Mouse (Mus musculus): Measurements from ENCODE around the gene Pawr. TPM values are rescaled to one million over a fixed set of nuclear protein-coding genes. Genes with fewer than 3 reads are reported as not detected.

Gene Pawr
- polyA plus RNA-seq (2015; fragmentation: Nextera tagmentation; extraction: Ambion mirVana), result 3.8 TPM in 2 replicates

- H3K27ac ChIP-seq (replicated peaks), result peak within 1 kb of the TSS; percentile 42
- peak within 1 kb of the TSS; percentile 63 for H3K9ac ChIP-seq
- peak within 1 kb of the TSS; percentile 72 for H3K4me3 ChIP-seq
- peaks cover 12% of the 10 kb centered on the region for H3K4me1 ChIP-seq (replicated peaks)
- peaks cover 18% of the 10 kb centered on the region for H3K27me3 ChIP-seq
- under 1% methylated on average over 57 of the region's 85 CpGs for WGBS
- H3K9me3 ChIP-seq, result no peaks in the 10 kb centered on the region
- peak; percentile 92 for ATAC-seq (ENCODE audit: low FRiP score, low read depth)
- H3K36me3 ChIP-seq, result no peaks in the 10 kb centered on the region
- H3K4me2 ChIP-seq, result peak within 1 kb of the TSS; percentile 98
Measured at GRCm38 (mm10) chr10:108331784-108332561, at the start of gene Pawr. Pawr (plus strand) TSS chr10:108332121.

- H3K27me3 ChIP-seq, result no peaks in the 10 kb centered on the region
- no peaks in the 10 kb centered on the region for H3K9me3 ChIP-seq
- H3K27ac ChIP-seq (replicated peaks), result no peak overlapping the region
- H3K4me2 ChIP-seq, result no peak overlapping the region
- H3K4me1 ChIP-seq (replicated peaks), result no peaks in the 10 kb centered on the region
- no peak for ATAC-seq (ENCODE audit: low FRiP score, low read depth)
- no peak overlapping the region for H3K4me3 ChIP-seq
- 95% methylated on average over 6 of the region's 6 CpGs for WGBS
- peaks cover 21% of the 10 kb centered on the region for H3K36me3 ChIP-seq
- no peak overlapping the region for H3K9ac ChIP-seq
Measured at GRCm38 (mm10) chr10:108282351-108282750, 49.6 kb upstream of the Pawr start.

- Histone ChIP-seq H3K27ac (replicated peaks) (no peak overlapping the region), H3K9ac (no peak overlapping the region), H3K4me1 (replicated peaks) (no peaks in the 10 kb centered on the region), H3K4me3 (no peak overlapping the region), H3K36me3 (peaks cover 14% of the 10 kb centered on the region), H3K27me3 (no peaks in the 10 kb centered on the region), H3K4me2 (no peak overlapping the region), H3K9me3 (no peaks in the 10 kb centered on the region)
- 81% methylated on average over 2 of the region's 2 CpGs for WGBS
- ATAC-seq (ENCODE audit: low FRiP score, low read depth), result no peak
Measured at GRCm38 (mm10) chr10:108283418-108283817, 48.5 kb upstream of the Pawr start.

- 71% methylated on average over 4 of the region's 4 CpGs for WGBS
- no peaks in the 10 kb centered on the region for H3K27me3 ChIP-seq
- no peaks in the 10 kb centered on the region for H3K9me3 ChIP-seq
- H3K4me2 ChIP-seq, result no peak overlapping the region
- ATAC-seq (ENCODE audit: low FRiP score, low read depth), result no peak
- no peaks in the 10 kb centered on the region for H3K4me1 ChIP-seq (replicated peaks)
- no peak overlapping the region for H3K27ac ChIP-seq (replicated peaks)
- H3K9ac ChIP-seq, result no peak overlapping the region
- H3K36me3 ChIP-seq, result peaks cover 14% of the 10 kb centered on the region
- H3K4me3 ChIP-seq, result no peak overlapping the region
Measured at GRCm38 (mm10) chr10:108283837-108284236, 48.1 kb upstream of the Pawr start.

- no peaks in the 10 kb centered on the region for H3K4me1 ChIP-seq (replicated peaks)
- no peak overlapping the region for H3K9ac ChIP-seq
- H3K36me3 ChIP-seq, result peaks cover 14% of the 10 kb centered on the region
- 61% methylated on average over 4 of the region's 4 CpGs for WGBS
- H3K27ac ChIP-seq (replicated peaks), result no peak overlapping the region
- H3K4me2 ChIP-seq, result no peak overlapping the region
- ATAC-seq (ENCODE audit: low FRiP score, low read depth), result no peak
- no peak overlapping the region for H3K4me3 ChIP-seq
- no peaks in the 10 kb centered on the region for H3K27me3 ChIP-seq
- H3K9me3 ChIP-seq, result no peaks in the 10 kb centered on the region
Measured at GRCm38 (mm10) chr10:108284445-108284844, 47.5 kb upstream of the Pawr start.

GRCm38 (mm10) chr10:108284977-108285376 is 46.9 kb upstream of the Pawr start:
- Histone ChIP-seq H3K9me3 (no peaks in the 10 kb centered on the region), H3K4me3 (no peak overlapping the region), H3K4me2 (no peak overlapping the region), H3K27ac (replicated peaks) (no peak overlapping the region), H3K27me3 (no peaks in the 10 kb centered on the region), H3K9ac (no peak overlapping the region), H3K36me3 (peaks cover 14% of the 10 kb centered on the region), H3K4me1 (replicated peaks) (no peaks in the 10 kb centered on the region)
- WGBS, result 88% methylated on average over 5 of the region's 5 CpGs
- no peak for ATAC-seq (ENCODE audit: low FRiP score, low read depth)

GRCm38 (mm10) chr10:108286658-108287437 is 45.1 kb upstream of the Pawr start:
- no peak for ATAC-seq (ENCODE audit: low FRiP score, low read depth)
- no peak overlapping the region for H3K27ac ChIP-seq (replicated peaks)
- H3K9me3 ChIP-seq, result no peaks in the 10 kb centered on the region
- no peaks in the 10 kb centered on the region for H3K4me1 ChIP-seq (replicated peaks)
- no peak overlapping the region for H3K4me3 ChIP-seq
- H3K4me2 ChIP-seq, result no peak overlapping the region
- H3K36me3 ChIP-seq, result peaks cover 5% of the 10 kb centered on the region; the same call in 1 of the 2 replicates
- no peak overlapping the region for H3K9ac ChIP-seq
- WGBS, result 62% methylated on average over 11 of the region's 11 CpGs
- no peaks in the 10 kb centered on the region for H3K27me3 ChIP-seq

- Histone ChIP-seq H3K27ac (replicated peaks) (no peak overlapping the region), H3K4me2 (no peak overlapping the region), H3K27me3 (no peaks in the 10 kb centered on the region), H3K4me1 (replicated peaks) (no peaks in the 10 kb centered on the region), H3K4me3 (no peak overlapping the region), H3K36me3 (no peaks in the 10 kb centered on the region), H3K9me3 (no peaks in the 10 kb centered on the region), H3K9ac (no peak overlapping the region)
- ATAC-seq (ENCODE audit: low FRiP score, low read depth), result no peak
- 86% methylated on average over 4 of the region's 4 CpGs for WGBS
Measured at GRCm38 (mm10) chr10:108287438-108287801, 44.5 kb upstream of the Pawr start.

GRCm38 (mm10) chr10:108290046-108290445 is 41.9 kb upstream of the Pawr start:
- Histone ChIP-seq H3K4me1 (replicated peaks) (no peaks in the 10 kb centered on the region), H3K9ac (no peak overlapping the region), H3K27me3 (no peaks in the 10 kb centered on the region), H3K4me3 (no peak overlapping the region), H3K27ac (replicated peaks) (no peak overlapping the region), H3K4me2 (no peak overlapping the region), H3K36me3 (no peaks in the 10 kb centered on the region), H3K9me3 (no peaks in the 10 kb centered on the region)
- 97% methylated on average over 13 of the region's 13 CpGs for WGBS
- ATAC-seq (ENCODE audit: low FRiP score, low read depth), result no peak

GRCm38 (mm10) chr10:108291688-108292471 is 40.0 kb upstream of the Pawr start:
- no peak overlapping the region for H3K4me2 ChIP-seq
- no peaks in the 10 kb centered on the region for H3K27me3 ChIP-seq
- WGBS, result 87% methylated on average over 12 of the region's 12 CpGs
- H3K9ac ChIP-seq, result no peak overlapping the region
- H3K36me3 ChIP-seq, result no peaks in the 10 kb centered on the region
- ATAC-seq (ENCODE audit: low FRiP score, low read depth), result no peak
- H3K27ac ChIP-seq (replicated peaks), result no peak overlapping the region
- H3K4me3 ChIP-seq, result no peak overlapping the region
- H3K4me1 ChIP-seq (replicated peaks), result no peaks in the 10 kb centered on the region
- no peaks in the 10 kb centered on the region for H3K9me3 ChIP-seq

GRCm38 (mm10) chr10:108292651-108293050 is 39.3 kb upstream of the Pawr start:
- Histone ChIP-seq H3K36me3 (no peaks in the 10 kb centered on the region), H3K9me3 (no peaks in the 10 kb centered on the region), H3K27ac (replicated peaks) (no peak overlapping the region), H3K9ac (no peak overlapping the region), H3K4me3 (no peak overlapping the region), H3K27me3 (no peaks in the 10 kb centered on the region), H3K4me2 (no peak overlapping the region), H3K4me1 (replicated peaks) (no peaks in the 10 kb centered on the region)
- no peak for ATAC-seq (ENCODE audit: low FRiP score, low read depth)
- WGBS, result 86% methylated on average over 4 of the region's 4 CpGs
